Mouse (Mus musculus) right cerebral cortex, adult 18-20 months (tissue): ENCODE measurements around the gene Mtmr12.

ENCODE experiments used
- DNase-seq: peaks from one replicate; pipeline ENCODE4 v3.0.0; 2022; ENCODE audit warnings: mixed read lengths

Mtmr12 gene

DNA sequence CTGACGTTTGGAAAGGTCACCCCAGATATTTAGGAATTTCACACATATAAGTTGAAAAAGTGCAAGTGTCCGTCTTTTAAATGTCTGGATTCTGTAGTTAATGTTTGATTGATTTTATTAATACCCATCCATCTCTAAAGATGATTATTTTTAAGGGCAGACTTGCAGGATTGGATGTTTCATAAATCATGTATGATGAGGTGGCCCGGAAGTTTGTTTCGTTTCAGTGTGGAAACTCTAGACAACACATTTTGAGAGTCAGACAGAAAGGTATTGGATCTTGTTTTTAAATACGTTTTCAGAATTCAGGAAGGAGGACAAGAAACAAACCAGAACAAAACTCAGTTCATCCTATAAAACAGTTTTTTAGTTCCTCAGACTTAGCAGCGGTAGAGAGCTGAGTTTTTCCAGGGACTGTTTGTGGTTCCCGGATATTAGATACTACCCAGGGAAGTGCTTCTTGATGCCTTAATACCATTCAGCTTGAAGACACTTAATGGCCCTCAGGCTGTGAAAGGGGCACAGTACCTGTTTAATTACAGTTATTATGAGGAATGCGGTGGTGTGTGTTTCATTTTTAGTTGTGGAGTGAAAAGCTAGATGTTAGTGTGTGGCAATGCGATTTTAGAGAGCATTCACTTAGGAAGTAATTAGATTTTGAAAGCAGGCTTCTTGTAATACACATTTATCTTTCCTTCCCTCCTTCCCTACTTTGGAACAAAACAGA, 118.0 kb downstream of the Mtmr12 start:
- DNase-seq: no peak
